Mouse (Mus musculus) heart, postnatal 36 days (tissue): ENCODE results near the gene Pax6. TPM values are rescaled to one million over a fixed set of nuclear protein-coding genes. Genes with fewer than 3 reads are reported as not detected.

Experiments used
- DNase-seq, 2 experiments: peaks; one replicate each; pipeline ENCODE4 v3.0.0; 2021 to 2022
- intact Hi-C: fragments of 180-260 bp; cut with DNase I; formaldehyde crosslinking; loops from one replicate; pipeline ENCODE4 v1.15.1; 2025
- total RNA-seq, 2 experiments: library from RNA; stranded (reverse); gene quantifications; 2 replicates each; pipeline ENCODE4 v1.2.3; 2021

Gene Pax6
- total RNA-seq, 2 experiments from 2014 or later: not detected

DNA sequence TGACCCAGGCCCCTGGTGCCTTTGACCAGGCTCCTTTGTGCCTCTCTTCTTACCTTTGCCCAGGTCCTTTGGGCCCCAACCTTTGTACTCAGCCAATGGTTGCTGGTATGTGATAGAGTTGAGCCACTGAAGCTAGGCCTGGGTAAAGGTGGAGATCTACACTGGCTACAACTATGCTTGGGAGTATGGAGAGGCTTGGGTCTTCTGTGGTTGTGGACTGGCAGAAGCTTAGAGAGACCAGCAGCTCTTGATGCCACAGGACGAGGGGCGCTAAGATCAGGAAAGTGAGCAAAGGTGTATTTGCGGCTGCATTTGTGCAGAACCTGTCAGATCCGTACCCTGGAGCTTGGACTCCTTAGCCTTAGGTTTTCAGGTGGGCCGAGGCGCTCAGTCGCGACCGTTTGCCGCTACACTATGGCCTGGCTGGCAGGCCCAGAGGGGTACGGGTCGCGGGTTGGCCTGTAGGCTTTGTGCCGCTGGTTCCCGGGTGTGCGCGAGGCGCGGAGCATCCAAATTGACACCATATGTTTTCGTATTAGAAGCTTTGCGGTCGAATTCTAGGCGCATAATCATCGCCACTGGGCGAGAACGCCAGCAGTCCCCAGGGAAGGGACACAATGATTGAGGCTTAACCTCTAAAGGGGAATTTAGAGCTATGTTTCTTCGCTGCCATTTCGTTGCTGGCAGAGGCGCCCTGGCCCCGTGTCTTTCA lies 12.5 kb downstream of the Pax6 start:
- no peak for DNase-seq
- intact Hi-C loops: no loop called here

- DNase-seq: no peak
- intact Hi-C loops: no loop called here
Measured at GRCm38 (mm10) chr2:105682011-105682501, 13.4 kb downstream of the Pax6 start.

- intact Hi-C loops: no loop called here
- DNase-seq: no peak
Measured at GRCm38 (mm10) chr2:105682634-105683351, 14.1 kb downstream of the Pax6 start.

GRCm38 (mm10) chr2:105683771-105684410 lies 15.2 kb downstream of the Pax6 start:
- DNase-seq: no peak
- intact Hi-C loops: no loop called here

- intact Hi-C loops: no loop called here
- DNase-seq: no peak
Measured at GRCm38 (mm10) chr2:105684991-105685650, 16.4 kb downstream of the Pax6 start.

DNA sequence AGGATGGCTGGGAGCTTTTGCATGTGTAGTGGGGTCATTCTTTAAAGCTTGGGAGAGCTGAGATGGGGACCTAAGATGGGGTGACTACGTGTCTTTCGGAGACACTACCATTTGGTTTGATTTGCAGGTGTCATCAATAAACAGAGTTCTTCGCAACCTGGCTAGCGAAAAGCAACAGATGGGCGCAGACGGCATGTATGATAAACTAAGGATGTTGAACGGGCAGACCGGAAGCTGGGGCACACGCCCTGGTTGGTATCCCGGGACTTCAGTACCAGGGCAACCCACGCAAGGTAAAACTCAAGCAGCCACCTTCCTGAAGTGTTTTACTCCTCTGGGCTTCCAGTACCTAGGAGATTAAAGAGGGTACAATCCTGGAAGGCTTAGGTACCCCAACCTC lies 17.0 kb downstream of the Pax6 start:
- intact Hi-C loops: no loop called here
- no peak for DNase-seq

GRCm38 (mm10) chr2:105686363-105687316 lies 17.9 kb downstream of the Pax6 start:
- intact Hi-C loops: no loop called here
- DNase-seq: no peak

DNA sequence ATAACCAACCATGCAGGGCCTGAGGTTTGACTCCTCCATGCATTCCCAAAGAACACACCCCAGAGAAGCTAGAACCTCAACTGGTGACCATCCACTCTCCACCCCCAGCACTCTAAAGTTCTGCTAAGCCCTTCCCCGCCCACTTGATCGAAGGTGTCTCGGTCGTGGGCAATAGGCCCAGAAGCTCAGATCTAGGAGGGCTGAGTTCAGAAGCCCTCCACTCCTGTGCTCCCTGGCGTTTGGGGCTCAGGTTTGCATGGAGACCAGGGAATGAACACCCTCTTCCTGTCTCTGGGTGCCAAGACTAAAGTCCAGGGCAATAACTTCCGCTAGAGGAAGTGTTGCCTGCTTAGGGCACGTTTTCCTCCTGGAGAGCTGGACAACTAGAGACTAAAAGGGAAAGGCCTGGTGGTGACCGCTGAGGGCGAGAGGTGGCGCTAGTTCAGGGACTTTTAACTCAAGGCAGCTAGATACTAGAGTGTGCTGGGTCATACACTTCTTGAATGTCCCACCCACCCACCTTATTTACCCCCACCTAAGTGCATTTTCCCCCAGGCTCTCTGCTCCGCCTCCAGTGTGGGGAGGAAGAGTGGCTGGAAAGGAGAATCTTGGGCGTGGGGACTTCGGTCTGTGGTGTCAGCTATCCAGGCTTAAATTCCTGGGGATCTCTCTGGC lies 18.8 kb downstream of the Pax6 start:
- intact Hi-C loops: no loop called here
- DNase-seq: no peak

GRCm38 (mm10) chr2:105688011-105688410 lies 19.3 kb downstream of the Pax6 start:
- no peak for DNase-seq
- intact Hi-C loops: no loop called here

DNA sequence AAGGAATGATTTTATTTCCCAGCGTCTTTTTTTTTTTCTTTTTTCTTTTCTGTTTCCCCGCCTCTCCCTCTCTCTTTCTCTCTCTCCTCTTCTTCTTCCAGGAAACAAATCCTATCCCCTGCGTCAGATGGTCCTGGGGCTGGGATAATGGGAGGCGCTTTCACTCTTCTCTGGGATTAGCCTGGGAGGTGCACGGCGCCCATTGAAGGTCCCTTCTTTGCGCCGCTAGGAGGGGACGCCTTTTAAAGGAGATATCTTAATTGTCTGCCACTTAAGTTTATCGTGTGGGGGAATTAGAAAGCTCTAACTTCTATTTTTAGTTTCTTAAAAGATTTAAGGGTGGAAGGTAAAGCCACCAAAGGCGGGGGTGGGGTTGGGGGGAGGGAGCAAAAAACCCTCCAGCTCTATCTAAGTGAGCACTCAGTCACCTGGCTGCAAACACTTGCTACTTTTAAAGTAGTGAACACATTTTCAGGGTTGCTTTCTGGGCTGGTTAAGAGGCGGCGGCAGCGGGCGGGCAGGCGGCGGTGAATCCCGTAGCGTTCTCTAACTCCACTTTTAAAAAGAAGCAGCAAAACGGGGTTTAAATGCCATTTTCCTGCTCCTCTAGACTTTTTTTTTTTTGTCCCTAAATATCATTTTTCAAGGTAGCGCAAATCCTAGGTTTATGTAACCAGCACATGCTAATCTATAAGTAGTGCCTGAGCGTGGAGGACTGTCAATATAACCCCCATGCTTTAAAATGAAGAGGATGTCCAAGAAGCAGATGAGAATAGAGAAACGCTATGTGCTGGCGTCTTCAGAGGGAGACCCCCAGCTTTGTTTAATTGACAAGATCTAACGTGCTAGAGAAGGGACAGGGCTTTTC lies 20.0 kb downstream of the Pax6 start:
- intact Hi-C loops: no loop called here
- no peak for DNase-seq

DNA sequence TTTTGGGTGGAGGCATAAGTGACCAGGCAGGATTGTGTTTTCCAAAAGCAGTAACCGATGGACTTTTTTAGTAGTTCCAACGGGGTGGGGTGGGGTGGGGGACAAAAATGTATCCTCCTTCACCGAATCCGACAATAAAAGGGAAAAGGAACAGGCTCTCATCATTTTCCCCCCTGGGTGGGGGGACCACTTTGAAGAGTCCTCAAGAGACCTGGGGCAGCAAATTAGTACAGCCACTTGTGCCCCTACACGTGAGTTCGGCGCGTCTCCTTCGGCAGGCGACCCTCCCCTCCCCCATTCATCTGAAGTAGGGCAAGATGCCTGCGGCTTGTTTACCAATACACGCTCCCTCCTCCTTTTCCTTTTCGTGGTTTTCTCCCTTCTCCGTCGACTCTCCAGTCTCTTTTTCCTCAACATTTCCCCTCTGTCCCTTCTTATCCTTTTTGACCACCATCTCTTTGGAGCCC lies 20.6 kb downstream of the Pax6 start:
- intact Hi-C loops: no loop called here
- no peak for DNase-seq

- intact Hi-C loops: no loop called here
- no peak for DNase-seq
Measured at GRCm38 (mm10) chr2:105689771-105690639, 21.3 kb downstream of the Pax6 start.

- no peak for DNase-seq
- intact Hi-C loops: no loop called here
Measured at GRCm38 (mm10) chr2:105691296-105691695, 22.6 kb downstream of the Pax6 start.

DNA sequence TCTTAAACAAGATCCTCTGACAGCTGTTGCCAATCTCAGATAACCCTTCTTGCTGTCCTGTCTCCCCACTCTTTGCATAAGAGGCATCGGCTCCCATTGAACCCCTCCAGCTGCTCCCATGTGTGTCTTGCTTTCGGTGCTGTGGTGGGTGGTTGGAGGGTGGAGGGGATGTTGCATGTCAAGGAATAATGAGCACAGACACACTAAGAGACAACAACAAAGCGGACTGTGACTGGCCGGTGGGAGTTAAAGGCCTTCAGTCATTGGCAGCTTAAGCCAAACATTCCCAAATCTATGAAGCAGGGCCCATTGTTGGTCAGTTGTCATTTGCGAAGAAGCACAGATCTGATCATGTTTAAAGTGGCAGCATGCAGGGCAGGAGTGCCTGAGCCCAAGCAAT lies 29.0 kb downstream of the Pax6 start:
- intact Hi-C loops: no loop called here
- no peak for DNase-seq

DNA sequence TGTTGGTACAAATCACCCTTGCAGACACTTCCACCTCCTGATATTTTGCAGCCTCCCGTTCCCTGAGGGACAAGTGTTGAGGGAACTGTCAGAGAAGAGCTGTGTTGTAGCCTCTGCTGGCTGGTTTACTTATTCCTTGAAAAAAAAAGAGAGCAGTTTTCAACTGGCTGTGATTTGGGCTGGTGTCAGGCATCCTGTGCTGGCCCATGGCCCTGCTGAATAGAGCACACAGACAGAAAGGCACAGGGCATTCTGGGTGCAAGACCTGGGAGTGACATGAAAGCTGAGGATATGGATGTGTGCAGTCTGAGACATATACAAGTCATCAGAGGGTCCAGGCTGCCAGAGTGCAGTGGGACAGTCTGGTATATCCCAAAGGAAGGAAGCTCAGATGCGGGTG lies 29.9 kb downstream of the Pax6 start:
- intact Hi-C loops: no loop called here
- DNase-seq: no peak

DNA sequence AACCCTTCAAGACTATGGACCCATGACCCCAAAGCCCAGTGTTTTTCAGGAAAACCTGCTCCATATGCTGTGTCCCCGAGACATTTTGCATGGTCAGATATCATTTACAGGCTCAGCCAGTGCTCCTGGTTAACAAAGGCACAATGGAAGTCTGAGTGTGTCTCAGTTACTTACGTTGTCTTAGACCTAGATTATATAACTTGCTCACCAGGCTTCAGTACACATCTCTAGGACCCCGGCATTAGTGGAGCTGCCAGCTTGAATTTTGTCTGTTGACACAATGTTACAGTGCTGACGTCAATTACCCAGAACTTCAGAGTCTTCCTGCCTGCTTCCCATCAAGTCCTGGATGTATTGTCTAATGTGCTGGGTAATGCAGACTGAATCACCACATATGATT lies 33.1 kb downstream of the Pax6 start:
- no peak for DNase-seq
- intact Hi-C loops: no loop called here

DNA sequence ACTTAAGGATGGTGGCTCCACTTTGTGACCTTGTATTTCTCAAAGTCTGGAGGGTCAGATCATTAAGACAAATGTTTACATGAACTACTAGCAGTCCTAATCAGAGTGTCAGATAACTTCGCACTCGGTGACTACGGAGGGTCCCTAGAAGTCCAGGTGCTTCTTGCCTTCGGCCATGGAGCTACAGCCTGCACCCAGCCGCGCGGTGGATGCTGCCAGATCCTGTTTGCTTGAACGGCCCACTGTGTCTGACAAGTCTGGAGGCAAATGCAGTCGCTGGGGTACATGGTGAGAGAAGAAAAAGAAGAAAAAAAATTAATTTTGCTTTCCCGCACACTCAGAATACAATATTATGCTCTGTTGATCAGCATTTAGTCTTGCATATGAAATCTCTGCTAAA lies 33.9 kb downstream of the Pax6 start:
- intact Hi-C loops: no loop called here
- no peak for DNase-seq
